Mouse (Mus musculus): Measurements from ENCODE around the gene Btrc. TPM values are rescaled to one million over a fixed set of nuclear protein-coding genes. Genes with fewer than 3 reads are reported as not detected.
"Not testable (repeated sequence)": the region's sequence is repeated elsewhere in the genome, so short reads cannot be mapped to it uniquely, and the experiment has no call there.

Btrc gene
- total RNA-seq, 4 experiments from 2014 or later: 48.2 to 67.7 (median 54.8) TPM

GRCm38 (mm10) chr19:45535214-45535735 lies 171.7 kb downstream of the Btrc start:
- no peak for DNase-seq

- no peak for DNase-seq
These were observed 172.4 kb downstream of the Btrc start for GRCm38 (mm10) chr19:45535929-45536328.

- no peak for DNase-seq
These were observed 174.0 kb downstream of the Btrc start for GRCm38 (mm10) chr19:45537505-45537904.

GRCm38 (mm10) chr19:45540657-45541408 lies 177.3 kb downstream of the Btrc start:
- DNase-seq: no peak

- DNase-seq: peak; percentile 57
These were observed 178.0 kb downstream of the Btrc start for GRCm38 (mm10) chr19:45541409-45542041.

- DNase-seq: no peak
These were observed 178.5 kb downstream of the Btrc start for GRCm38 (mm10) chr19:45542061-45542460.

- DNase-seq: peak; percentile 44
These were observed 180.8 kb downstream of the Btrc start for GRCm38 (mm10) chr19:45544152-45544924.

- DNase-seq: peak; percentile 74
These were observed 181.4 kb downstream of the Btrc start for GRCm38 (mm10) chr19:45544925-45545321.

GRCm38 (mm10) chr19:45548196-45548595 lies 184.7 kb downstream of the Btrc start:
- DNase-seq: not testable (repeated sequence)

GRCm38 (mm10) chr19:45549128-45549915 lies 185.8 kb downstream of the Btrc start:
- DNase-seq: no peak

- DNase-seq: no peak
These were observed 186.4 kb downstream of the Btrc start for GRCm38 (mm10) chr19:45549948-45550347.

GRCm38 (mm10) chr19:45552187-45552586 lies 188.7 kb downstream of the Btrc start:
- DNase-seq: no peak

- no peak for DNase-seq
These were observed 190.6 kb downstream of the Btrc start for GRCm38 (mm10) chr19:45554136-45554535.

- DNase-seq: peak; percentile 80
These were observed 196.8 kb downstream of the Btrc start, which contains the start of the genes Poll and Gm17018 for GRCm38 (mm10) chr19:45560153-45560890. Gene Poll, minus strand, starts transcription at chr19:45560531. Gene Gm17018, plus strand, starts transcription at chr19:45560615.

- DNase-seq: no peak
These were observed 202.6 kb downstream of the Btrc start for GRCm38 (mm10) chr19:45565925-45566715.

GRCm38 (mm10) chr19:45567367-45567766 lies 203.8 kb downstream of the Btrc start:
- no peak for DNase-seq

- DNase-seq: no peak
These were observed 209.5 kb downstream of the Btrc start for GRCm38 (mm10) chr19:45573033-45573432.

- peak; percentile 48 for DNase-seq
These were observed 210.3 kb downstream of the Btrc start for GRCm38 (mm10) chr19:45573861-45574267.

- DNase-seq: no peak
These were observed 210.9 kb downstream of the Btrc start for GRCm38 (mm10) chr19:45574339-45574898.

Data from adrenal gland, adult 8-10 months (tissue).